Mouse (Mus musculus): ENCODE measurements around the gene Syt7.

- TF ChIP-seq POLR2A (IDR thresholded peaks at IDR 0.05; ENCODE audit: extremely low read depth, insufficient read depth, low read length) (no peak), CTCF (IDR thresholded peaks at IDR 0.05; ENCODE audit: low read depth, low read length) (0 out of 2 replicates have a peak, but pooled peaks have one; percentile 0)
These were observed 68.0 kb downstream of the Syt7 start, which contains the start of gene Lrrc10b for GRCm38 (mm10) chr19:10456752-10457483.
